Mouse (Mus musculus) CH12.LX (cell line): Measurements from ENCODE around the gene Zbtb22. TPM values are rescaled to one million over a fixed set of nuclear protein-coding genes. Genes with fewer than 3 reads are reported as not detected.

ENCODE experiments used
- DNase-seq: peaks from one replicate; pipeline ENCODE4 v3.0.0-alpha.2; 2013; ENCODE audit errors: extremely low read depth
- H3K27ac ChIP-seq: 2 replicates; pipeline ENCODE4 v1.5.1; 2012; ENCODE audit warnings: low read depth, mild to moderate bottlenecking, control low read depth, moderate library complexity; ENCODE audit not compliant: insufficient read depth
- H3K27me3 ChIP-seq: replicated peaks from 2 replicates; pipeline ENCODE3; 2012; ENCODE audit warnings: inconsistent platforms
- H3K36me3 ChIP-seq, 2 experiments: replicated peaks in 1 of 2; 2 replicates each; pipeline versions ENCODE3 to v1.6.1; 2012; ENCODE audit warnings: inconsistent platforms in 1 of 2, low read length in 1 of 2, mild to moderate bottlenecking in 1 of 2, mixed read lengths in 1 of 2, moderate library complexity in 1 of 2; ENCODE audit not compliant: control insufficient read depth in 1 of 2, insufficient read depth in 1 of 2
- H3K4me1 ChIP-seq, 2 experiments: 2 replicates each; pipeline ENCODE4 v1.6.1; 2012; ENCODE audit warnings: inconsistent platforms in 1 of 2, moderate library complexity in 1 of 2; ENCODE audit not compliant: insufficient read depth in 2 of 2, control insufficient read depth in 1 of 2
- H3K4me2 ChIP-seq: 2 replicates; pipeline ENCODE4 v1.6.1; 2012; ENCODE audit warnings: low read depth, mild to moderate bottlenecking, control low read depth; ENCODE audit not compliant: poor library complexity, insufficient read depth, severe bottlenecking
- H3K4me3 ChIP-seq, 3 experiments: fragments of 150-350 bp in 1 of 3; sonication (generic) in 1 of 3; replicated peaks in 1 of 3; 2 replicates each; pipeline versions ENCODE3 to v1.5.1; 2011 to 2012; ENCODE audit warnings: low read depth in 2 of 3, low read length in 2 of 3, mild to moderate bottlenecking in 2 of 3, moderate library complexity in 2 of 3, control low read depth in 1 of 3, improper control_type of control experiment in 1 of 3, inconsistent platforms in 1 of 3, mixed read lengths in 1 of 3; ENCODE audit not compliant: poor library complexity in 1 of 3
- H3K79me2 ChIP-seq: replicated peaks from 2 replicates; pipeline ENCODE4 v1.6.1; 2012; ENCODE audit warnings: mild to moderate bottlenecking, moderate library complexity; ENCODE audit not compliant: control insufficient read depth, poor library complexity, insufficient read depth, severe bottlenecking; ENCODE audit errors: extremely low read depth
- H3K9ac ChIP-seq: 2 replicates; pipeline ENCODE4 v1.6.1; 2012; ENCODE audit warnings: low read depth, mild to moderate bottlenecking, control low read depth, moderate library complexity; ENCODE audit not compliant: insufficient read depth
- H3K9me3 ChIP-seq: replicated peaks from 2 replicates; pipeline ENCODE3; 2012; ENCODE audit warnings: low read length, inconsistent platforms, mixed read lengths
- BHLHE40 ChIP-seq: IDR thresholded peaks from 2 replicates; pipeline ENCODE4 v1.6.1; 2011; ENCODE audit warnings: mild to moderate bottlenecking, low read depth, low read length, improper control_type of control experiment
- CHD1 ChIP-seq: IDR thresholded peaks from 2 replicates; pipeline ENCODE4 v1.6.1; 2012; ENCODE audit warnings: low read depth, low read length, improper control_type of control experiment, inconsistent platforms
- CHD2 ChIP-seq: IDR thresholded peaks from 2 replicates; pipeline ENCODE4 v1.6.1; 2011; ENCODE audit warnings: low read length, improper control_type of control experiment
- ELF1 ChIP-seq: IDR thresholded peaks from 2 replicates; pipeline ENCODE4 v1.6.1; 2014; ENCODE audit warnings: low read depth, mild to moderate bottlenecking, inconsistent platforms, low read length, improper control_type of control experiment
- HCFC1 ChIP-seq: IDR thresholded peaks from 2 replicates; pipeline ENCODE4 v1.6.1; 2012; ENCODE audit warnings: low read depth, mild to moderate bottlenecking, inconsistent platforms, low read length, improper control_type of control experiment
- IRF4 ChIP-seq: IDR thresholded peaks from 2 replicates; pipeline ENCODE4 v1.6.1; 2014; ENCODE audit warnings: low read depth, mild to moderate bottlenecking, inconsistent platforms, low read length, improper control_type of control experiment
- JUND ChIP-seq: conservative IDR thresholded peaks from 2 replicates; pipeline ENCODE4 v1.6.1; 2011; ENCODE audit warnings: low read depth, low read length, improper control_type of control experiment
- MAFK ChIP-seq: IDR thresholded peaks from 2 replicates; pipeline ENCODE4 v1.6.1; 2011; ENCODE audit warnings: low read length, improper control_type of control experiment; ENCODE audit not compliant: insufficient replicate concordance
- MXI1 ChIP-seq: IDR thresholded peaks from 2 replicates; pipeline ENCODE4 v1.6.1; 2011; ENCODE audit warnings: mild to moderate bottlenecking, low read depth, low read length, improper control_type of control experiment
- NELFE ChIP-seq: IDR thresholded peaks from 2 replicates; pipeline ENCODE4 v1.6.1; 2011; ENCODE audit warnings: low read depth, low read length, improper control_type of control experiment
- NRF1 ChIP-seq: IDR thresholded peaks from 2 replicates; pipeline ENCODE4 v1.6.1; 2014; ENCODE audit warnings: low read depth, mild to moderate bottlenecking, inconsistent platforms, low read length, improper control_type of control experiment, moderate library complexity
- PAX5 ChIP-seq: IDR thresholded peaks from 2 replicates; pipeline ENCODE4 v1.6.1; 2012; ENCODE audit warnings: low read length, inconsistent platforms, mixed read lengths
- POLR2A ChIP-seq: IDR thresholded peaks from 2 replicates; pipeline ENCODE4 v1.6.1; 2011; ENCODE audit warnings: low read depth, mild to moderate bottlenecking, improper control_type of control experiment, low read length
- POLR2AphosphoS2 ChIP-seq: IDR thresholded peaks from 2 replicates; pipeline ENCODE4 v1.6.1; 2011; ENCODE audit warnings: low read depth, low read length, improper control_type of control experiment
- SIN3A ChIP-seq: IDR thresholded peaks from 2 replicates; pipeline ENCODE4 v1.6.1; 2012; ENCODE audit warnings: low read length, improper control_type of control experiment, inconsistent platforms
- TCF12 ChIP-seq: IDR thresholded peaks from 2 replicates; pipeline ENCODE4 v1.6.1; 2014; ENCODE audit warnings: low read depth, mild to moderate bottlenecking, inconsistent platforms, low read length, improper control_type of control experiment
- UBTF ChIP-seq: IDR thresholded peaks from 2 replicates; pipeline ENCODE4 v1.6.1; 2012; ENCODE audit warnings: low read depth, mild to moderate bottlenecking, inconsistent platforms, low read length, improper control_type of control experiment, moderate library complexity
- USF1 ChIP-seq: IDR thresholded peaks from 2 replicates; pipeline ENCODE4 v1.6.1; 2014; ENCODE audit warnings: low read depth, mild to moderate bottlenecking, inconsistent platforms, low read length, improper control_type of control experiment
- USF2 ChIP-seq: conservative IDR thresholded peaks from 2 replicates; pipeline ENCODE4 v1.6.1; 2011; ENCODE audit warnings: low read depth, low read length, improper control_type of control experiment
- ZC3H11A ChIP-seq: IDR thresholded peaks from 2 replicates; pipeline ENCODE4 v1.6.1; 2012; ENCODE audit warnings: low read depth, mild to moderate bottlenecking, inconsistent platforms, low read length, improper control_type of control experiment
- ZKSCAN1 ChIP-seq: IDR thresholded peaks from 2 replicates; pipeline ENCODE4 v1.6.1; 2012; ENCODE audit warnings: low read depth, inconsistent platforms, low read length, improper control_type of control experiment, borderline replicate concordance
- ZMIZ1 ChIP-seq: IDR thresholded peaks from 2 replicates; pipeline ENCODE4 v1.6.1; 2012; ENCODE audit warnings: low read depth, mild to moderate bottlenecking, inconsistent platforms, low read length, improper control_type of control experiment
- ZNF384 ChIP-seq: IDR thresholded peaks from 2 replicates; pipeline ENCODE4 v1.6.1; 2012; ENCODE audit warnings: low read depth, low read length, improper control_type of control experiment, inconsistent platforms
- dilution Hi-C: fragments of 300-500 bp; cut with MboI; formaldehyde crosslinking; loops from 2 replicates; pipeline ENCODE4 v1.14.3; 2020; ENCODE audit warnings: low sequenced_read_pairs; ENCODE audit not compliant: extremely low pct_unique_long_range_greater_than_20kb, extremely low pct_ligation_motif_present
- in situ Hi-C: fragments of 300-500 bp; cut with MboI; formaldehyde crosslinking; loops from 3 replicates; pipeline ENCODE4 v1.14.3; 2019; ENCODE audit warnings: low sequenced_read_pairs, low pct_ligation_motif_present, low pct_unique_long_range_greater_than_20kb, mixed read lengths
- polyA plus RNA-seq: library from polyadenylated mRNA; unstranded; fragments of >175 nt; gene quantifications from 2 replicates; pipeline ENCODE4 v1.2.1, GENCODE M21; 2012; ENCODE audit warnings: low read depth; ENCODE audit not compliant: insufficient read length
- total RNA-seq, 2 experiments: library from RNA; depleted of rRNA; stranded (reverse); fragments of 300-350 nt in 1 of 2; fragments of >200 nt in 1 of 2; gene quantifications; 2 replicates each; pipeline ENCODE4 v1.2.3; 2012 to 2014

Gene Zbtb22
- total and polyA plus RNA-seq, 3 experiments: 11.7 to 23.5 (median 20.3) TPM

- dilution Hi-C loops: no loop called here
- Histone ChIP-seq H3K36me3 (peaks cover 36 to 72% of the 10 kb centered on the region in 2 experiments), H3K79me2 (0 out of 2 replicates have a peak, but pooled peaks cover 2% of the 10 kb centered on the region), H3K4me3 (peak overlapping the region; percentile 65 to 77 (median 75)), H3K27ac (peak overlapping the region; percentile 29; the same call in 1 of the 2 replicates), H3K4me2 (peak overlapping the region; percentile 79), H3K27me3 (no peaks in the 10 kb centered on the region), H3K9me3 (no peaks in the 10 kb centered on the region), H3K4me1 (peaks cover 4 to 27% of the 10 kb centered on the region in 2 experiments), H3K9ac (peak overlapping the region; percentile 85; the same call in 1 of the 2 replicates)
- TF ChIP-seq UBTF: no peak
- no peak for TF ChIP-seq HCFC1
- no peak for TF ChIP-seq MAFK
- no peak for TF ChIP-seq TCF12
- no peak for TF ChIP-seq NELFE
- TF ChIP-seq BHLHE40: no peak
- 0 out of 2 replicates have a peak, but pooled peaks have one; percentile 9 for TF ChIP-seq MXI1
- in situ Hi-C loops: no loop called here
- no peak for DNase-seq
Observed at GRCm38 (mm10) chr17:33931159-33931866, 15.6 kb downstream of the Zbtb22 start.

GRCm38 (mm10) chr17:33931947-33932346 lies 16.2 kb downstream of the Zbtb22 start:
- Histone ChIP-seq H3K36me3 (peaks cover 36 to 70% of the 10 kb centered on the region in 2 experiments), H3K27ac (no peak overlapping the region), H3K4me3 (no peak overlapping the region), H3K79me2 (0 out of 2 replicates have a peak, but pooled peaks cover 2% of the 10 kb centered on the region), H3K9me3 (no peaks in the 10 kb centered on the region), H3K4me1 (peaks cover 4 to 27% of the 10 kb centered on the region in 2 experiments), H3K9ac (no peak overlapping the region), H3K4me2 (no peak overlapping the region), H3K27me3 (no peaks in the 10 kb centered on the region)
- in situ Hi-C loops (no loop called here), dilution Hi-C loops (no loop called here)
- DNase-seq: no peak
- no peak for TF ChIP-seq ZNF384
- TF ChIP-seq POLR2AphosphoS2: no peak

- in situ Hi-C loops: no loop called here
- Histone ChIP-seq H3K9ac (no peak overlapping the region), H3K27me3 (no peaks in the 10 kb centered on the region), H3K4me3 (no peak overlapping the region), H3K36me3 (peaks cover 36 to 70% of the 10 kb centered on the region in 2 experiments), H3K4me2 (no peak overlapping the region), H3K27ac (no peak overlapping the region), H3K9me3 (no peaks in the 10 kb centered on the region), H3K4me1 (peaks cover 4 to 27% of the 10 kb centered on the region in 2 experiments), H3K79me2 (0 out of 2 replicates have a peak, but pooled peaks cover 2% of the 10 kb centered on the region)
- dilution Hi-C loops: no loop called here
- no peak for DNase-seq
- TF ChIP-seq PAX5 (no peak), IRF4 (no peak), CHD1 (no peak), ELF1 (no peak), USF1 (no peak), ZKSCAN1 (no peak), CHD2 (no peak), ZC3H11A (no peak), USF2 (no peak), ZMIZ1 (no peak), ZNF384 (no peak), JUND (no peak), NRF1 (no peak), UBTF (no peak), SIN3A (no peak), TCF12 (no peak), POLR2A (no peak)
Observed at GRCm38 (mm10) chr17:33932448-33932847, 16.7 kb downstream of the Zbtb22 start.
